In the genomic region with DNA sequence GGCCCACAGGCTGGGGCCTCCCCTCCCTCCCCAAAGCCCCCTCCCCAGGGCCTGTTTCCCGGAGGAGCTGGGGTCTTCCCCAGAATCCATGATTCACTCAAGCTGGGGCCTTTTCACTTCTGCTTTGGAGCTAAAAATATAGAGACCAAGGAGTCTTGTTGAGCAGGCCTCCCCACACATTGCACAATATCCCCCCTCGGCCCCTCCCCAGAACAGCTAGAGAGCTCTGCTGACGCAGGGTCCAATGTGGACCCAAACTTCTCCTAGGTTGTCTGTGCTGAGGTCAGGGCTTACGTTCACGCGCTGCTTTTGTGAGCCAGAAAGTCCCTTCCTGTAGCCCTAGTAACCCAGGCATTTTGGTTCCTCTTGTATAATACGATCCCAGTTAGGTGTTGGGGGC, we compare ENCODE assay signal across 8 mouse cellular contexts. TPM values are rescaled to one million over a fixed set of nuclear protein-coding genes. Genes with fewer than 3 reads are reported as not detected.
DNase-seq lines count a peak whose midpoint lies in the region; TF ChIP-seq lines count a peak whose summit lies in the region.

No protein-coding gene starts in this region.

- no peak for TF ChIP-seq CTCF in lung, adult 2 months (IDR thresholded peaks at IDR 0.05; ENCODE audit: insufficient read depth, low read length)

- WGBS in lung, adult 2 months: 57% methylated on average over 7 of the region's 7 CpGs

- H3K4me3 ChIP-seq in lung, adult 2 months (replicated peaks; ENCODE audit: extremely low read depth, low read depth, low read length): no peak overlapping the region

- TF ChIP-seq POLR2A in lung, adult 2 months (IDR thresholded peaks at IDR 0.05; ENCODE audit: borderline replicate concordance, extremely low read depth, low read depth, low read length): peak; percentile 21; the same call in 1 of the 2 replicates

- intact Hi-C loops in gastrocnemius, postnatal 36 days (cut with DNase I): loop anchor here (1.0 kb wide), 1 partner anchor 13 kb away; no protein-coding TSS in a partner anchor

- DNase-seq in gastrocnemius, adult 18-20 months (ENCODE audit: low spot score): peak; percentile 45
- no peak for DNase-seq in gastrocnemius, postnatal 36 days
- peak; percentile 41 for DNase-seq in thymus, postnatal 4 days
- DNase-seq in thymus, postnatal 25 days: no peak
- peak; percentile 48 for DNase-seq in lung, adult 2 months
- peak; percentile 55 for DNase-seq in telencephalon, adult 2 months (ENCODE audit: low read depth, low spot score)
- no peak for DNase-seq in urinary bladder, postnatal 4 days (ENCODE audit: low spot score in 2 of 2)
- DNase-seq in left cerebral cortex, adult 18-20 months (ENCODE audit: low spot score in 2 of 2): no peak

- H3K4me1 ChIP-seq in lung, adult 2 months (ENCODE audit: control insufficient read depth, insufficient read depth, low read length): peaks cover 19% of the 10 kb centered on the region

RNA-seq across cellular contexts. Expression of a gene that starts 6.0 kb away (rescaled TPM):
- total RNA-seq in gastrocnemius, adult 18-20 months (2021): 10 to 100 TPM; 10.1 to 37.0 TPM
- 10 to 100 TPM in 1 of 2 experiments, 1 to 10 TPM in 1; 6.1 to 20.5 TPM for total RNA-seq in gastrocnemius, postnatal 36 days (2021)
- 83.3 and 136 TPM in 2 replicates for polyA plus RNA-seq in lung, adult 2 months (2012; rRNA removed)
- total RNA-seq in left cerebral cortex, adult 18-20 months (2021): 1 to 10 TPM; 1.4 to 2.3 TPM

RNA-seq across cellular contexts. Expression of a gene that starts 6.5 kb away (rescaled TPM):
- 10 to 100 TPM; 22.7 to 24.1 TPM for total RNA-seq in gastrocnemius, adult 18-20 months (2021)
- total RNA-seq in gastrocnemius, postnatal 36 days (2021): 10 to 100 TPM; 19.1 to 22.1 TPM
- 37.3 and 39.2 TPM in 2 replicates for polyA plus RNA-seq in lung, adult 2 months (2012; rRNA removed)
- 10 to 100 TPM; 20.3 to 22.0 TPM for total RNA-seq in left cerebral cortex, adult 18-20 months (2021)

RNA-seq across cellular contexts. Expression of a gene that starts 6.7 kb away (rescaled TPM):
- total RNA-seq in gastrocnemius, adult 18-20 months (2021): 10 to 100 TPM; 29.5 to 31.2 TPM
- 10 to 100 TPM; 27.0 to 27.6 TPM for total RNA-seq in gastrocnemius, postnatal 36 days (2021)
- 81.5 and 103 TPM in 2 replicates for polyA plus RNA-seq in lung, adult 2 months (2012; rRNA removed)
- total RNA-seq in left cerebral cortex, adult 18-20 months (2021): 10 to 100 TPM; 54.8 to 59.0 TPM

RNA-seq across cellular contexts. Expression of a gene that starts 13.6 kb away (rescaled TPM):
- 1 to 10 TPM; 4.8 to 5.9 TPM for total RNA-seq in gastrocnemius, adult 18-20 months (2021)
- total RNA-seq in gastrocnemius, postnatal 36 days (2021): 1 to 10 TPM; 4.7 to 7.8 TPM
- polyA plus RNA-seq in lung, adult 2 months (2012; rRNA removed): 37.5 and 40.0 TPM in 2 replicates
- 1 to 10 TPM; 4.8 to 5.2 TPM for total RNA-seq in left cerebral cortex, adult 18-20 months (2021)

RNA-seq across cellular contexts. Expression of a gene that starts 35.6 kb away (rescaled TPM):
- total RNA-seq in gastrocnemius, adult 18-20 months (2021): 100 to 1,000 TPM; 385 to 425 TPM
- 100 to 1,000 TPM; 298 to 415 TPM for total RNA-seq in gastrocnemius, postnatal 36 days (2021)
- 529 and 774 TPM in 2 replicates for polyA plus RNA-seq in lung, adult 2 months (2012; rRNA removed)
- total RNA-seq in left cerebral cortex, adult 18-20 months (2021): 100 to 1,000 TPM; 462 to 497 TPM

Comparison
In these comparisons a context has a peak if more than half of its experiments do, and no peak if none do; other contexts are left out.
1. DNase-seq: peak in gastrocnemius, adult 18-20 months (single experiment), thymus, postnatal 4 days (single experiment), lung, adult 2 months (single experiment) and telencephalon, adult 2 months (single experiment); none in gastrocnemius, postnatal 36 days (0 of 2), thymus, postnatal 25 days (single experiment), urinary bladder, postnatal 4 days (0 of 2) and left cerebral cortex, adult 18-20 months (0 of 2).